Mouse (Mus musculus): ENCODE measurements around the gene Rrp8.

- TF ChIP-seq GATA1 (IDR thresholded peaks at IDR 0.05; ENCODE audit: borderline replicate concordance, low read length) (no peak), FLI1 (IDR thresholded peaks at IDR 0.05; ENCODE audit: low read length) (no peak)
Measured at GRCm38 (mm10) chr7:105703816-105704215, 33.4 kb downstream of the Rrp8 start.

Measured in megakaryocyte, embryonic 14.5 days (primary cell).